In the genomic region with DNA sequence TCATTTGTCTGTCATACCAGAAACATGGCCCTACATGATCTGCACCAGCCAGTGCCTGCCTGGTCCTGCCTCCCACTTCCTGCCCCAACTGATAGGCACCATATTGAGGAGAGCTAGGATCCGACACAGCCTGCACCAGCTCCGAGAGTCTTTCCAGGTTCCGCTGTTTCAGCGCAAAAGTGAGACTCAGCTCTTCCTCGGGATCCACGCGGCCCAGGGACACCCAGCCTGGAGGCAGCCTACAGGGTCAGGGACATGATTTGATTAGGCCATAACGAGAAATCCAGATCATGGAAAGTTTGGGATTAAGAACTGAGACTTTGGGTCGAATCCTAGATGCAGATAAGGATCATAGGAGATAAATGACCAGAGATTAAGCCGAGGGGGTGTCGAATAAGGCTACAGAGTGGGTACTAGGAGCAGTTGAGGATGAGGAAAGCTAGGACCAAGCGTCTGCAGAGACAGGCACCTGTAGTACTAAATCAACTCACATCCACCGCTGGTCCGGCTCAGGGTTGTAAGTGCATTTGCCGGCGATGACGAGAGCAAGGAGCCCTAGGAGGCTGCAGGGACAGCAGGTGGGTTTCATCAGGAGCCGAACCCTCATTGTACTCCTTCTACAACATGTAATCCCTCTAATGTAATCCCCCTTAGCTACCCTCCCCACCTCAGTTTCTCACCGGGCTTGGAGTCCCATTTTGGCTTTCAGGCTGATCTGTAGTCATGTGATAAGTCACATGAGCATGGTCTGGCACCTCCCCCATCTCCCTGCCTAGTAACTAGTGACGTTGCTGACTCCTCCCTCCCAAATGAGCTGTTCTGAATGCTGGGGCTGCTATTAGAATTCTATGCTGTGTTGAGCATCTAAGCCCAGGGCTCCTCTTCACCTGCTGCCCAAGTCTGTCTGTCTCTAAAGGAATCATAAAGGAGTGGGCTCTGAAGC, we compare ENCODE assay signal across 8 mouse cellular contexts. TPM values are rescaled to one million over a fixed set of nuclear protein-coding genes. Genes with fewer than 3 reads are reported as not detected.
DNase-seq lines count a peak whose midpoint lies in the region; ATAC-seq and TF ChIP-seq lines count a peak whose summit lies in the region.

A gene (minus strand): TSS at position 745 of the 943 bp plus-strand sequence.

- H3K4me2 ChIP-seq in hindbrain, postnatal 0 days (ENCODE audit: low read depth, low read length): peak within 1 kb of the TSS; percentile 92

- no peaks in the 10 kb centered on the region for H3K4me1 ChIP-seq in hindbrain, postnatal 0 days (ENCODE audit: insufficient read depth, low read length)

- peak; percentile 72 for DNase-seq in WW6 (ENCODE audit: low read depth, low spot score)
- DNase-seq in cerebellum, postnatal 4 days (ENCODE audit: low spot score in 2 of 2): peak; percentile 78 to 84
- DNase-seq in gastrocnemius, adult 2 months: peak; percentile 92
- DNase-seq in hindbrain, postnatal 0 days (ENCODE audit: low spot score): peak; percentile 94
- peak; percentile 91 to 92 for DNase-seq in left cerebral cortex, adult 2 months (ENCODE audit: extremely low spot score in 1 of 2, low spot score in 2 of 2)
- DNase-seq in right cerebral cortex, adult 2 months (ENCODE audit: low spot score in 2 of 2): peak; percentile 94 to 98
- DNase-seq in urinary bladder, postnatal 14 days (ENCODE audit: low spot score): peak; percentile 90

- ATAC-seq in hindbrain, postnatal 0 days: peak; percentile 95
- peak; percentile 95 for ATAC-seq in megakaryocyte, adult 5-6 weeks (ENCODE audit: poor library complexity, severe bottlenecking)

- H3K27ac ChIP-seq in gastrocnemius, adult 2 months: peak within 1 kb of the TSS; percentile 92
- peak within 1 kb of the TSS; percentile 76 for H3K27ac ChIP-seq in hindbrain, postnatal 0 days
- peak within 1 kb of the TSS; percentile 96 for H3K27ac ChIP-seq in left cerebral cortex, adult 2 months

- 21% methylated on average over 20 of the region's 20 CpGs for WGBS in hindbrain, postnatal 0 days

- H3K9ac ChIP-seq in hindbrain, postnatal 0 days (replicated peaks; ENCODE audit: low read length): peak within 1 kb of the TSS; percentile 61

- peak within 1 kb of the TSS; percentile 89 for H3K4me3 ChIP-seq in gastrocnemius, adult 2 months
- peak within 1 kb of the TSS; percentile 50 for H3K4me3 ChIP-seq in hindbrain, postnatal 0 days (ENCODE audit: low read length)
- peak within 1 kb of the TSS; percentile 93 for H3K4me3 ChIP-seq in left cerebral cortex, adult 2 months

- H3K36me3 ChIP-seq in hindbrain, postnatal 0 days (ENCODE audit: insufficient read depth, low read length): peaks cover 38% of the 10 kb centered on the region

- no peaks in the 10 kb centered on the region for H3K27me3 ChIP-seq in hindbrain, postnatal 0 days (ENCODE audit: insufficient read depth, low read length)

- TF ChIP-seq CTCF in gastrocnemius, adult 2 months (IDR thresholded peaks at IDR 0.05): no peak
- TF ChIP-seq CTCF in hindbrain, postnatal 0 days (IDR thresholded peaks at IDR 0.05; ENCODE audit: low read depth): no peak
- TF ChIP-seq CTCF in left cerebral cortex, adult 2 months (IDR thresholded peaks at IDR 0.05): no peak

- intact Hi-C loops in gastrocnemius, adult 2 months (cut with DNase I): no loop called here
- intact Hi-C loops in left cerebral cortex, adult 2 months (cut with DNase I): loop anchor here (2.0 kb wide), 1 partner anchor 59 kb away; a partner anchor contains a TSS

- no peaks in the 10 kb centered on the region for H3K9me3 ChIP-seq in hindbrain, postnatal 0 days (ENCODE audit: low read length)

RNA-seq across cellular contexts. Expression of the gene that starts here (rescaled TPM):
- total RNA-seq in gastrocnemius, adult 2 months (2021): 10 to 100 TPM; 42.3 to 45.8 TPM
- total RNA-seq in hindbrain, postnatal 0 days (2014; rRNA removed): 64.6 and 74.7 TPM in 2 replicates
- polyA plus RNA-seq in hindbrain, postnatal 0 days (2015; fragmentation: Nextera tagmentation; extraction: Ambion mirVana): 47.1 and 53.7 TPM in 2 replicates
- total RNA-seq in left cerebral cortex, adult 2 months (2021): 10 to 100 TPM; 68.2 to 68.4 TPM
- 69.7 and 71.5 TPM in 2 replicates for total RNA-seq in megakaryocyte, adult 5-6 weeks (2015)
- 21.7 and 29.0 TPM in 2 replicates for total RNA-seq in megakaryocyte, adult 5-6 weeks (2017)

Comparison
In these comparisons a context has a peak if more than half of its experiments do, and no peak if none do; other contexts are left out.
1. Peak in every context shown above with its lines: DNase-seq, ATAC-seq, H3K4me3 ChIP-seq and H3K27ac ChIP-seq.